Mouse (Mus musculus): ENCODE data around the gene Unc119. TPM values are rescaled to one million over a fixed set of nuclear protein-coding genes. Genes with fewer than 3 reads are reported as not detected.

Unc119 gene
- polyA plus RNA-seq, 1 experiment from 2014 or later = 39.8 TPM

- no peak for ATAC-seq (replicated peaks; ENCODE audit: low FRiP score, low TSS enrichment, low read depth)
- Histone ChIP-seq H3K36me3 (ENCODE audit: control insufficient read depth, insufficient read depth, low read length) (peaks cover 11% of the 10 kb centered on the region; the same call in 1 of the 2 replicates), H3K27ac (ENCODE audit: low read depth) (no peak overlapping the region), H3K27me3 (replicated peaks; ENCODE audit: control insufficient read depth, insufficient read depth, low read length) (no peaks in the 10 kb centered on the region), H3K4me1 (replicated peaks; ENCODE audit: control insufficient read depth, insufficient read depth, low read length) (peaks cover 32% of the 10 kb centered on the region), H3K9ac (ENCODE audit: low read length) (no peak overlapping the region), H3K4me2 (ENCODE audit: low read length) (no peak overlapping the region), H3K4me3 (ENCODE audit: low read depth, low read length) (no peak overlapping the region), H3K9me3 (ENCODE audit: control insufficient read depth, low read length) (no peaks in the 10 kb centered on the region)
- peak; percentile 80 for DNase-seq (ENCODE audit: low spot score)
- 91% methylated on average over 10 of the region's 10 CpGs for WGBS
Measured at GRCm38 (mm10) chr11:78347070-78347754, 3.9 kb downstream of the Unc119 start.

- peaks cover 32% of the 10 kb centered on the region for H3K4me1 ChIP-seq (replicated peaks; ENCODE audit: control insufficient read depth, insufficient read depth, low read length)
- ATAC-seq (replicated peaks; ENCODE audit: low FRiP score, low TSS enrichment, low read depth) (no peak), DNase-seq (ENCODE audit: low spot score) (no peak)
- H3K9me3 ChIP-seq (ENCODE audit: control insufficient read depth, low read length) = no peaks in the 10 kb centered on the region
- no peak overlapping the region for H3K4me3 ChIP-seq (ENCODE audit: low read depth, low read length)
- 84% methylated on average over 9 of the region's 9 CpGs for WGBS
- no peak overlapping the region for H3K4me2 ChIP-seq (ENCODE audit: low read length)
- H3K27ac ChIP-seq (ENCODE audit: low read depth) = no peak overlapping the region
- no peaks in the 10 kb centered on the region for H3K27me3 ChIP-seq (replicated peaks; ENCODE audit: control insufficient read depth, insufficient read depth, low read length)
- H3K36me3 ChIP-seq (ENCODE audit: control insufficient read depth, insufficient read depth, low read length) = peaks cover 11% of the 10 kb centered on the region; the same call in 1 of the 2 replicates
- H3K9ac ChIP-seq (ENCODE audit: low read length) = no peak overlapping the region
Measured at GRCm38 (mm10) chr11:78347908-78348307, 4.6 kb downstream of the Unc119 start.

GRCm38 (mm10) chr11:78348474-78348873, 5.2 kb downstream of the Unc119 start:
- H3K4me1 ChIP-seq (replicated peaks; ENCODE audit: control insufficient read depth, insufficient read depth, low read length) = peaks cover 32% of the 10 kb centered on the region
- no peaks in the 10 kb centered on the region for H3K27me3 ChIP-seq (replicated peaks; ENCODE audit: control insufficient read depth, insufficient read depth, low read length)
- DNase-seq (ENCODE audit: low spot score) = no peak
- ATAC-seq (replicated peaks; ENCODE audit: low FRiP score, low TSS enrichment, low read depth) = no peak
- 42% methylated on average over 7 of the region's 7 CpGs for WGBS
- H3K4me2 ChIP-seq (ENCODE audit: low read length) = no peak overlapping the region
- H3K9ac ChIP-seq (ENCODE audit: low read length) = no peak overlapping the region
- H3K36me3 ChIP-seq (ENCODE audit: control insufficient read depth, insufficient read depth, low read length) = peaks cover 11% of the 10 kb centered on the region; the same call in 1 of the 2 replicates
- H3K27ac ChIP-seq (ENCODE audit: low read depth) = no peak overlapping the region
- H3K9me3 ChIP-seq (ENCODE audit: control insufficient read depth, low read length) = no peaks in the 10 kb centered on the region
- no peak overlapping the region for H3K4me3 ChIP-seq (ENCODE audit: low read depth, low read length)

GRCm38 (mm10) chr11:78349441-78350358, 6.4 kb downstream of the Unc119 start:
- no peak for ATAC-seq (replicated peaks; ENCODE audit: low FRiP score, low TSS enrichment, low read depth)
- Histone ChIP-seq H3K4me2 (ENCODE audit: low read length) (no peak overlapping the region), H3K4me1 (replicated peaks; ENCODE audit: control insufficient read depth, insufficient read depth, low read length) (peaks cover 25% of the 10 kb centered on the region), H3K36me3 (ENCODE audit: control insufficient read depth, insufficient read depth, low read length) (peaks cover 11% of the 10 kb centered on the region; the same call in 1 of the 2 replicates), H3K4me3 (ENCODE audit: low read depth, low read length) (no peak overlapping the region), H3K9me3 (ENCODE audit: control insufficient read depth, low read length) (no peaks in the 10 kb centered on the region), H3K9ac (ENCODE audit: low read length) (no peak overlapping the region), H3K27me3 (replicated peaks; ENCODE audit: control insufficient read depth, insufficient read depth, low read length) (no peaks in the 10 kb centered on the region), H3K27ac (ENCODE audit: low read depth) (no peak overlapping the region)
- 60% methylated on average over 4 of the region's 4 CpGs for WGBS
- DNase-seq (ENCODE audit: low spot score) = no peak

- H3K4me2 ChIP-seq (ENCODE audit: low read length) = no peak overlapping the region
- WGBS = 84% methylated on average over 1 of the region's 1 CpGs
- DNase-seq (ENCODE audit: low spot score) = no peak
- peaks cover 11% of the 10 kb centered on the region; the same call in 1 of the 2 replicates for H3K36me3 ChIP-seq (ENCODE audit: control insufficient read depth, insufficient read depth, low read length)
- H3K4me3 ChIP-seq (ENCODE audit: low read depth, low read length) = no peak overlapping the region
- no peak overlapping the region for H3K9ac ChIP-seq (ENCODE audit: low read length)
- peaks cover 7% of the 10 kb centered on the region; the same call in 1 of the 2 replicates for H3K4me1 ChIP-seq (replicated peaks; ENCODE audit: control insufficient read depth, insufficient read depth, low read length)
- H3K27me3 ChIP-seq (replicated peaks; ENCODE audit: control insufficient read depth, insufficient read depth, low read length) = no peaks in the 10 kb centered on the region
- H3K9me3 ChIP-seq (ENCODE audit: control insufficient read depth, low read length) = no peaks in the 10 kb centered on the region
- no peak for ATAC-seq (replicated peaks; ENCODE audit: low FRiP score, low TSS enrichment, low read depth)
- no peak overlapping the region for H3K27ac ChIP-seq (ENCODE audit: low read depth)
Measured at GRCm38 (mm10) chr11:78353081-78353480, 9.8 kb downstream of the Unc119 start.

GRCm38 (mm10) chr11:78354905-78355304, 11.6 kb downstream of the Unc119 start:
- no peak overlapping the region for H3K4me2 ChIP-seq (ENCODE audit: low read length)
- DNase-seq (ENCODE audit: low spot score) (no peak), ATAC-seq (replicated peaks; ENCODE audit: low FRiP score, low TSS enrichment, low read depth) (no peak)
- H3K4me1 ChIP-seq (replicated peaks; ENCODE audit: control insufficient read depth, insufficient read depth, low read length) = 0 out of 2 replicates have a peak, but pooled peaks cover 2% of the 10 kb centered on the region
- H3K9me3 ChIP-seq (ENCODE audit: control insufficient read depth, low read length) = no peaks in the 10 kb centered on the region
- 84% methylated on average over 6 of the region's 6 CpGs for WGBS
- no peak overlapping the region for H3K9ac ChIP-seq (ENCODE audit: low read length)
- no peaks in the 10 kb centered on the region for H3K27me3 ChIP-seq (replicated peaks; ENCODE audit: control insufficient read depth, insufficient read depth, low read length)
- no peak overlapping the region for H3K4me3 ChIP-seq (ENCODE audit: low read depth, low read length)
- H3K36me3 ChIP-seq (ENCODE audit: control insufficient read depth, insufficient read depth, low read length) = no peaks in the 10 kb centered on the region
- no peak overlapping the region for H3K27ac ChIP-seq (ENCODE audit: low read depth)

GRCm38 (mm10) chr11:78355471-78356238, 12.4 kb downstream of the Unc119 start:
- ATAC-seq (replicated peaks; ENCODE audit: low FRiP score, low TSS enrichment, low read depth) (no peak), DNase-seq (ENCODE audit: low spot score) (peak; percentile 88)
- H3K4me2 ChIP-seq (ENCODE audit: low read length) = no peak overlapping the region
- H3K9me3 ChIP-seq (ENCODE audit: control insufficient read depth, low read length) = no peaks in the 10 kb centered on the region
- no peaks in the 10 kb centered on the region for H3K4me1 ChIP-seq (replicated peaks; ENCODE audit: control insufficient read depth, insufficient read depth, low read length)
- no peaks in the 10 kb centered on the region for H3K36me3 ChIP-seq (ENCODE audit: control insufficient read depth, insufficient read depth, low read length)
- no peak overlapping the region for H3K9ac ChIP-seq (ENCODE audit: low read length)
- H3K27ac ChIP-seq (ENCODE audit: low read depth) = no peak overlapping the region
- H3K4me3 ChIP-seq (ENCODE audit: low read depth, low read length) = no peak overlapping the region
- 36% methylated on average over 4 of the region's 4 CpGs for WGBS
- H3K27me3 ChIP-seq (replicated peaks; ENCODE audit: control insufficient read depth, insufficient read depth, low read length) = no peaks in the 10 kb centered on the region

GRCm38 (mm10) chr11:78358330-78359007, 15.2 kb downstream of the Unc119 start:
- H3K27ac ChIP-seq (ENCODE audit: low read depth) = no peak overlapping the region
- H3K4me3 ChIP-seq (ENCODE audit: low read depth, low read length) = no peak overlapping the region
- ATAC-seq (replicated peaks; ENCODE audit: low FRiP score, low TSS enrichment, low read depth) (no peak), DNase-seq (ENCODE audit: low spot score) (no peak)
- H3K4me2 ChIP-seq (ENCODE audit: low read length) = no peak overlapping the region
- no peak overlapping the region for H3K9ac ChIP-seq (ENCODE audit: low read length)
- no peaks in the 10 kb centered on the region for H3K4me1 ChIP-seq (replicated peaks; ENCODE audit: control insufficient read depth, insufficient read depth, low read length)
- H3K27me3 ChIP-seq (replicated peaks; ENCODE audit: control insufficient read depth, insufficient read depth, low read length) = no peaks in the 10 kb centered on the region
- H3K9me3 ChIP-seq (ENCODE audit: control insufficient read depth, low read length) = no peaks in the 10 kb centered on the region
- H3K36me3 ChIP-seq (ENCODE audit: control insufficient read depth, insufficient read depth, low read length) = no peaks in the 10 kb centered on the region
- 14% methylated on average over 22 of the region's 22 CpGs for WGBS
